In the genomic region with DNA sequence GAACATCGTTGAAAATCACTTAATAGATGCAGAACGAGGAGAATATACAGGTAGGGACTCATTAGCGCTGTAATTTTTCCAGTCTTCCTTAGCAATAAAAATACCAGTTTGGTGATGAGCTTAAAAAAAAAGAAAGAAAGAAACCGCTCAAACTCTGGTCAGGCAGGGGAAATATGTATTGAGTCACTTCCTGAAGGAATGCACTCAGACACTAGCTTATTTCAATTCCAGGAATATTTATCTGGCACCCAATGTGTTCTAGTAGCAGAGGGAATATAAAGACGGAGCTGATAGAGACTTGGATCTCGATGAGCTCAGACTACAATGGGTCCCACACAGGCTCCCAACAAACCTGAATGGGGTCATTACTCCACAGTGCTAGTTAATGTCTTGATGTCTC, we compare ENCODE assay signal across 19 mouse cellular contexts. TPM values are rescaled to one million over a fixed set of nuclear protein-coding genes. Genes with fewer than 3 reads are reported as not detected.
"Had no signal": no experiment of that assay in that cellular context is flagged by ENCODE, and none has a peak within 500 bp of the region (broad histone marks: within the 10 kb centered on the region; RNA-seq: fewer than 3 reads in every experiment).

No protein-coding gene starts in this region.

- ATAC-seq: midbrain, embryonic 13.5 days; midbrain, embryonic 16.5 days had no signal

- H3K9me3 ChIP-seq: midbrain, embryonic 10.5 days; midbrain, embryonic 13.5 days; neural tube, embryonic 13.5 days; neural tube, embryonic 15.5 days; stomach, embryonic 15.5 days had no signal

- H3K36me3 ChIP-seq: midbrain, embryonic 10.5 days; midbrain, embryonic 13.5 days; neural tube, embryonic 13.5 days; neural tube, embryonic 15.5 days; stomach, embryonic 15.5 days had no signal

- DNase-seq: lung, adult 18-20 months; lung, embryonic 14.5 days; lung, postnatal 4 days; retina, postnatal 1 day; right cerebral cortex, postnatal 14 days; thymus, adult 18-20 months; thymus, postnatal 14 days; thymus, postnatal 36 days had no signal

- H3K27ac ChIP-seq: liver, embryonic 14.5 days; midbrain, embryonic 10.5 days; midbrain, embryonic 13.5 days; neural tube, embryonic 13.5 days; neural tube, embryonic 15.5 days; stomach, embryonic 15.5 days; stomach, postnatal 0 days had no signal

- H3K4me2 ChIP-seq: lung, embryonic 14.5 days; midbrain, embryonic 13.5 days; neural tube, embryonic 13.5 days; neural tube, embryonic 15.5 days; stomach, embryonic 15.5 days had no signal

- H3K9ac ChIP-seq: liver, embryonic 14.5 days; lung, embryonic 14.5 days; midbrain, embryonic 13.5 days; neural tube, embryonic 13.5 days; neural tube, embryonic 15.5 days; stomach, embryonic 15.5 days had no signal

- H3K4me1 ChIP-seq: stomach, embryonic 15.5 days had no signal

- H3K4me3 ChIP-seq: midbrain, embryonic 10.5 days; midbrain, embryonic 13.5 days; myocyte; neural tube, embryonic 13.5 days; neural tube, embryonic 15.5 days; stomach, embryonic 15.5 days had no signal

- H3K27me3 ChIP-seq: stomach, embryonic 15.5 days had no signal

RNA-seq across cellular contexts. Expression of a gene that starts 5.7 kb away (rescaled TPM):
- total RNA-seq: megakaryocyte, adult 5-6 weeks; megakaryocyte-erythroid progenitor cell, adult 5-6 weeks had no signal
